Mouse (Mus musculus) kidney, embryonic 16.5 days (tissue): ENCODE results near the gene Chl1. TPM values are rescaled to one million over a fixed set of nuclear protein-coding genes. Genes with fewer than 3 reads are reported as not detected.

Experiments used
- ATAC-seq: fragments of 200-750 bp; cut with Nextera tagmentation; 2 replicates; pipeline ENCODE4 v1.8.0; 2017; ENCODE audit warnings: moderate TSS enrichment; ENCODE audit not compliant: low FRiP score, low TSS enrichment
- H3K27ac ChIP-seq: fragments of 300-500 bp; sonication (generic); 2 replicates; pipeline ENCODE4 v1.5.1; 2014; ENCODE audit warnings: low read length
- H3K27me3 ChIP-seq: fragments of 300-500 bp; sonication (generic); 2 replicates; pipeline ENCODE4 v1.6.1; 2014; ENCODE audit warnings: low read length, control low read depth, mixed read lengths; ENCODE audit not compliant: insufficient read depth
- H3K36me3 ChIP-seq: fragments of 300-500 bp; sonication (generic); 2 replicates; pipeline ENCODE4 v1.6.1; 2014; ENCODE audit warnings: low read length, control low read depth, mixed read lengths; ENCODE audit not compliant: insufficient read depth
- H3K4me1 ChIP-seq: fragments of 300-500 bp; sonication (generic); 2 replicates; pipeline ENCODE4 v1.6.1; 2014; ENCODE audit warnings: low read length, control low read depth, mixed read lengths; ENCODE audit not compliant: insufficient read depth
- H3K4me2 ChIP-seq: fragments of 300-500 bp; sonication (generic); replicated peaks from 2 replicates; pipeline ENCODE4 v1.6.1; 2014; ENCODE audit warnings: low read depth, low read length
- H3K4me3 ChIP-seq: fragments of 300-500 bp; sonication (generic); 2 replicates; pipeline ENCODE4 v1.5.1; 2014; ENCODE audit warnings: mild to moderate bottlenecking, low read length
- H3K9ac ChIP-seq: fragments of 300-500 bp; sonication (generic); replicated peaks from 2 replicates; pipeline ENCODE4 v1.6.1; 2014; ENCODE audit warnings: low read length
- H3K9me3 ChIP-seq: fragments of 300-500 bp; sonication (generic); 2 replicates; pipeline ENCODE4 v1.6.1; 2016; ENCODE audit warnings: low read length, control low read depth
- WGBS: fragments of 180-500 bp; shearing (Covaris S2); extraction: QIAGEN DNeasy Blood & Tissue Kit; methylation state at CpG from one replicate; pipeline ENCODE4 v1.1.7; 2014; 5-methylcytosine and 5-hydroxymethylcytosine counted together
- polyA plus RNA-seq: library from polyadenylated mRNA; unstranded; fragments of >200 nt; fragmentation: Nextera tagmentation; extraction: Ambion mirVana; gene quantifications from 2 replicates; pipeline ENCODE4 v1.2.1, GENCODE M21; 2015

Gene Chl1
- polyA plus RNA-seq, 1 experiment from 2014 or later = 0.22 TPM

- under 1% methylated on average over 29 of the region's 29 CpGs for WGBS
- ATAC-seq = peak; percentile 81
Measured at GRCm38 (mm10) chr6:103511972-103512565, 1.7 kb downstream of the Chl1 start.

GRCm38 (mm10) chr6:103512911-103513321 is 2.5 kb downstream of the Chl1 start:
- Histone ChIP-seq H3K4me3 (no peak overlapping the region), H3K4me2 (no peak overlapping the region), H3K27me3 (peaks cover 33% of the 10 kb centered on the region), H3K36me3 (no peaks in the 10 kb centered on the region), H3K27ac (no peak overlapping the region), H3K4me1 (peaks cover 16% of the 10 kb centered on the region), H3K9me3 (no peaks in the 10 kb centered on the region), H3K9ac (no peak overlapping the region)
- no peak for ATAC-seq
- 43% methylated on average over 6 of the region's 6 CpGs for WGBS

More at GRCm38 (mm10) chr6:103511972-103512565, 1.7 kb downstream of the Chl1 start:
- Histone ChIP-seq H3K27me3 (peaks cover 33% of the 10 kb centered on the region), H3K36me3 (no peaks in the 10 kb centered on the region), H3K27ac (no peak overlapping the region), H3K4me2 (peak overlapping the region; percentile 71), H3K4me3 (peak overlapping the region; percentile 42), H3K4me1 (peaks cover 16% of the 10 kb centered on the region), H3K9me3 (no peaks in the 10 kb centered on the region), H3K9ac (0 out of 2 replicates have a peak overlapping the region, but pooled peaks have one; percentile 15)

- ATAC-seq = no peak
- no peaks in the 10 kb centered on the region for H3K9me3 ChIP-seq
- H3K27me3 ChIP-seq = peaks cover 33% of the 10 kb centered on the region
- no peaks in the 10 kb centered on the region for H3K36me3 ChIP-seq
- H3K4me3 ChIP-seq = no peak overlapping the region
- H3K4me2 ChIP-seq = no peak overlapping the region
- H3K27ac ChIP-seq = no peak overlapping the region
- WGBS = 77% methylated on average over 8 of the region's 8 CpGs
- H3K9ac ChIP-seq = no peak overlapping the region
- H3K4me1 ChIP-seq = peaks cover 16% of the 10 kb centered on the region
Measured at GRCm38 (mm10) chr6:103513621-103514241, 3.3 kb downstream of the Chl1 start.

- Histone ChIP-seq H3K9ac (no peak overlapping the region), H3K4me1 (peaks cover 16% of the 10 kb centered on the region), H3K27ac (no peak overlapping the region), H3K27me3 (peaks cover 32% of the 10 kb centered on the region), H3K9me3 (no peaks in the 10 kb centered on the region), H3K4me2 (no peak overlapping the region), H3K36me3 (no peaks in the 10 kb centered on the region), H3K4me3 (no peak overlapping the region)
- 41% methylated on average over 1 of the region's 1 CpGs for WGBS
- no peak for ATAC-seq
Measured at GRCm38 (mm10) chr6:103514346-103514745, 4.0 kb downstream of the Chl1 start.

- WGBS = 88% methylated on average over 1 of the region's 1 CpGs
- no peak overlapping the region for H3K4me3 ChIP-seq
- H3K9me3 ChIP-seq = no peaks in the 10 kb centered on the region
- peaks cover 16% of the 10 kb centered on the region for H3K4me1 ChIP-seq
- no peak overlapping the region for H3K9ac ChIP-seq
- no peaks in the 10 kb centered on the region for H3K36me3 ChIP-seq
- H3K27ac ChIP-seq = no peak overlapping the region
- peaks cover 28% of the 10 kb centered on the region for H3K27me3 ChIP-seq
- H3K4me2 ChIP-seq = no peak overlapping the region
- ATAC-seq = no peak
Measured at GRCm38 (mm10) chr6:103514756-103515155, 4.4 kb downstream of the Chl1 start.

GRCm38 (mm10) chr6:103519596-103519995 is 9.2 kb downstream of the Chl1 start:
- ATAC-seq = no peak
- Histone ChIP-seq H3K27me3 (no peaks in the 10 kb centered on the region), H3K4me2 (no peak overlapping the region), H3K4me3 (no peak overlapping the region), H3K36me3 (no peaks in the 10 kb centered on the region), H3K4me1 (no peaks in the 10 kb centered on the region), H3K27ac (no peak overlapping the region), H3K9ac (no peak overlapping the region), H3K9me3 (no peaks in the 10 kb centered on the region)
- 79% methylated on average over 2 of the region's 2 CpGs for WGBS

- no peak overlapping the region for H3K4me3 ChIP-seq
- no peaks in the 10 kb centered on the region for H3K36me3 ChIP-seq
- H3K9ac ChIP-seq = no peak overlapping the region
- no peak for ATAC-seq
- H3K27me3 ChIP-seq = no peaks in the 10 kb centered on the region
- no peaks in the 10 kb centered on the region for H3K9me3 ChIP-seq
- no peak overlapping the region for H3K4me2 ChIP-seq
- no peak overlapping the region for H3K27ac ChIP-seq
- 78% methylated on average over 2 of the region's 2 CpGs for WGBS
- no peaks in the 10 kb centered on the region for H3K4me1 ChIP-seq
Measured at GRCm38 (mm10) chr6:103525326-103526024, 15.1 kb downstream of the Chl1 start.

GRCm38 (mm10) chr6:103526945-103527777 is 16.8 kb downstream of the Chl1 start:
- Histone ChIP-seq H3K36me3 (no peaks in the 10 kb centered on the region), H3K4me1 (no peaks in the 10 kb centered on the region), H3K4me2 (no peak overlapping the region), H3K9ac (no peak overlapping the region), H3K27me3 (no peaks in the 10 kb centered on the region), H3K4me3 (no peak overlapping the region), H3K9me3 (no peaks in the 10 kb centered on the region), H3K27ac (no peak overlapping the region)
- no peak for ATAC-seq
- WGBS = 80% methylated on average over 8 of the region's 8 CpGs

GRCm38 (mm10) chr6:103533048-103533447 is 22.7 kb downstream of the Chl1 start:
- H3K4me2 ChIP-seq = no peak overlapping the region
- H3K36me3 ChIP-seq = no peaks in the 10 kb centered on the region
- no peaks in the 10 kb centered on the region for H3K27me3 ChIP-seq
- no peaks in the 10 kb centered on the region for H3K9me3 ChIP-seq
- ATAC-seq = no peak
- no peak overlapping the region for H3K27ac ChIP-seq
- no peak overlapping the region for H3K9ac ChIP-seq
- H3K4me1 ChIP-seq = no peaks in the 10 kb centered on the region
- no peak overlapping the region for H3K4me3 ChIP-seq
